Mouse (Mus musculus) midbrain, embryonic 13.5 days (tissue): ENCODE results near the gene Sema6c. TPM values are rescaled to one million over a fixed set of nuclear protein-coding genes. Genes with fewer than 3 reads are reported as not detected.
A peak's percentile ranks its signal among the peaks of the same experiment; 100 is the strongest.
"Not testable (repeated sequence)": the region's sequence is repeated elsewhere in the genome, so short reads cannot be mapped to it uniquely, and the experiment has no call there.

ENCODE experiments used
- ATAC-seq: fragments of 200-750 bp; cut with Nextera tagmentation; 2 replicates; pipeline ENCODE4 v1.8.0; 2017; ENCODE audit warnings: mild to moderate bottlenecking, moderate TSS enrichment, moderate library complexity
- H3K27ac ChIP-seq: fragments of 300-500 bp; sonication (generic); 2 replicates; pipeline ENCODE4 v1.5.1; 2015; ENCODE audit warnings: inconsistent platforms, mild to moderate bottlenecking, moderate library complexity
- H3K27me3 ChIP-seq: fragments of 300-500 bp; sonication (generic); 2 replicates; pipeline ENCODE4 v1.6.1; 2015; ENCODE audit warnings: mild to moderate bottlenecking, inconsistent platforms
- H3K36me3 ChIP-seq: fragments of 300-500 bp; sonication (generic); 2 replicates; pipeline ENCODE4 v1.6.1; 2015; ENCODE audit warnings: mild to moderate bottlenecking, inconsistent platforms
- H3K4me1 ChIP-seq: fragments of 300-500 bp; sonication (generic); replicated peaks from 2 replicates; pipeline ENCODE4 v1.6.1; 2015; ENCODE audit warnings: inconsistent platforms
- H3K4me2 ChIP-seq: fragments of 300-500 bp; sonication (generic); replicated peaks from 2 replicates; pipeline ENCODE4 v1.6.1; 2015; ENCODE audit warnings: moderate library complexity, mild to moderate bottlenecking, inconsistent platforms
- H3K4me3 ChIP-seq: fragments of 300-500 bp; sonication (generic); replicated peaks from 2 replicates; pipeline ENCODE4 v1.5.1; 2015; ENCODE audit warnings: mild to moderate bottlenecking, inconsistent platforms
- H3K9ac ChIP-seq: fragments of 300-500 bp; sonication (generic); replicated peaks from 2 replicates; pipeline ENCODE4 v1.6.1; 2015; ENCODE audit warnings: mild to moderate bottlenecking, inconsistent platforms
- H3K9me3 ChIP-seq: fragments of 300-500 bp; sonication (generic); 2 replicates; pipeline ENCODE4 v1.6.1; 2016; ENCODE audit warnings: mild to moderate bottlenecking, inconsistent platforms
- WGBS: fragments of 180-500 bp; shearing (Covaris S2); methylation state at CpG from one replicate; pipeline ENCODE4 v1.1.7; 2015; 5-methylcytosine and 5-hydroxymethylcytosine counted together
- polyA plus RNA-seq: library from polyadenylated mRNA; unstranded; fragments of >200 nt; fragmentation: Nextera tagmentation; extraction: Ambion mirVana; gene quantifications from 2 replicates; pipeline ENCODE4 v1.2.1, GENCODE M21; 2015

The Sema6c gene
- polyA plus RNA-seq, result 23.4 and 37.6 TPM in 2 replicates

- H3K4me1 ChIP-seq, result peaks cover 44% of the 10 kb centered on the region
- peak; percentile 98 for ATAC-seq
- peak within 1 kb of the TSS; percentile 89 for H3K9ac ChIP-seq
- H3K36me3 ChIP-seq, result peaks cover 13% of the 10 kb centered on the region
- no peaks in the 10 kb centered on the region for H3K9me3 ChIP-seq
- peak within 1 kb of the TSS; percentile 82 for H3K27ac ChIP-seq
- H3K4me2 ChIP-seq, result peak within 1 kb of the TSS; percentile 82
- H3K4me3 ChIP-seq, result peak within 1 kb of the TSS; percentile 89
- under 1% methylated on average over 66 of the region's 66 CpGs for whole genome bisulfite sequencing
- H3K27me3 ChIP-seq, result no peaks in the 10 kb centered on the region
Observed at GRCm38 (mm10) chr3:95159987-95160963, at the start of gene Sema6c. Gene Sema6c (plus strand): TSS chr3:95160457.

DNA sequence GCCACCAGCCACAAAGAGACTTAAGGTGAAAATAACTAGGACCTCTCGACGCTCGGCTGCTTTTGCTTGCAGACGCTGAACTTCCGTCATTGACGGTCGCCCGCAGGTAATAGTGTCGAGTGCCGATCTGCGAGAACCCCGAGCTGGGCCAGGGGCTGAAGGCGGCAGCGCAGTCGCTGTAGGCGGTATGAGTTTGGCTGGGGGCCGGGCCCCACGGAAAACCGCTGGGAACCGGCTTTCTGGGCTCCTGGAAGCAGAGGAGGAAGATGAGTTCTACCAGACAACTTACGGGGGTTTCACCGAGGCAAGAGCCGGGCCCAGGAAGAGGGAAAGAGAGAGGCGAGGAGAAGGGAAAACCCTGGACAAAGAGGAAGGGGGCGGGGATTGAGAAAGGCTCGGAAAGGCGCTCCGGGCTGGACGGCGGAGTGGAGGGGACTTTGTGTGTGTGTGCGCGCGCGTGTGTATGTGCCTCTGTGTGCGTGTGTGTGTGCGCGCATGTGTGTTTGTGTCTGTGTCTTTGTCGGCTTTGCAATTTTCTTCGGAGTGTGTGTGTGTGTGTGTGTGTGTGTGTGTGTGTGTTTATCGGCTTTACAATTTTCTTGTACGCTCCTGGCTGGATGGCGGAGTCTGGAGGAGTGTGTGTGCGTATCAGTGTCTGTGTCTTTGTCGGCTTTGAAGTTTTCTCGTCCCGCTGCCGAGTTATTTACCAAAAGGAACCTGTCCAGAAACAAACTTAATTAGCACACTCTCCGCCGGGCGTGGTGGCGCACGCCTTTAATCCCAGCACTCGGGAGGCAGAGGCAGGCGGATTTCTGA is 49.1 kb upstream of the Sema6c start, which contains the start of gene Vps72:
Gene Vps72, plus strand, starts transcription at position 112 of the 816 bp plus-strand sequence.
- Histone ChIP-seq H3K4me2 (peak within 1 kb of the TSS; percentile 52), H3K4me1 (peaks cover 19% of the 10 kb centered on the region), H3K9ac (peak within 1 kb of the TSS; percentile 85), H3K9me3 (no peaks in the 10 kb centered on the region), H3K36me3 (peaks cover 16% of the 10 kb centered on the region), H3K27me3 (no peaks in the 10 kb centered on the region), H3K27ac (peak within 1 kb of the TSS; percentile 95), H3K4me3 (peak within 1 kb of the TSS; percentile 82)
- WGBS, result 1% methylated on average over 54 of the region's 54 CpGs
- ATAC-seq, result peak; percentile 74

GRCm38 (mm10) chr3:95112760-95113159 is 47.5 kb upstream of the Sema6c start:
- Histone ChIP-seq H3K9ac (peak overlapping the region; percentile 36; the same call in 1 of the 2 replicates), H3K4me1 (peaks cover 19% of the 10 kb centered on the region), H3K27me3 (no peaks in the 10 kb centered on the region), H3K36me3 (peaks cover 25% of the 10 kb centered on the region), H3K9me3 (no peaks in the 10 kb centered on the region), H3K4me3 (peak overlapping the region; percentile 82; the same call in 1 of the 2 replicates), H3K27ac (no peak overlapping the region), H3K4me2 (peak overlapping the region; percentile 52; the same call in 1 of the 2 replicates)
- WGBS, result 96% methylated on average over 1 of the region's 1 CpGs
- ATAC-seq, result no peak

DNA sequence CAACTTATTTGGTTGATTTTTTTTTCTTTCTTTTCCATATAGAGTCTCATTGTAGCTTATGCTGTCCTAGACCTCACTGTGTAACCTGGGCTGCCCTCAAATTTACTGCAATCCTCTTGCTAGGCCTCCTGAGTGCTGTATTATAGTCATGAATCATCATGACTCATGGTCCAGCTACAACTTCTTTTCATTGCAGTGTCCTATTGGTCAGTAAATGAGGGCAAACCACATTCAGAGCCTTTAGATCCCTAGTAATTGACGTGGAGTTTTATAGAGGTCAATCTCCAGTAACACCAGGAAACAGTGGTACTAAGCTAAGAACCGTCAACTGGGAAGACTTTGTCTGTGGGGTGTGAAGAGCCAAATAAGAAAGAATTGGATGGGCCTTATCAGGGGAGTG is 42.5 kb upstream of the Sema6c start:
- peaks cover 74% of the 10 kb centered on the region for H3K36me3 ChIP-seq
- no peaks in the 10 kb centered on the region for H3K27me3 ChIP-seq
- H3K9ac ChIP-seq, result no peak overlapping the region
- ATAC-seq, result no peak
- 95% methylated on average over 2 of the region's 2 CpGs for WGBS
- H3K4me3 ChIP-seq, result no peak overlapping the region
- H3K27ac ChIP-seq, result no peak overlapping the region
- no peak overlapping the region for H3K4me2 ChIP-seq
- no peaks in the 10 kb centered on the region for H3K9me3 ChIP-seq
- peaks cover 9% of the 10 kb centered on the region for H3K4me1 ChIP-seq

DNA sequence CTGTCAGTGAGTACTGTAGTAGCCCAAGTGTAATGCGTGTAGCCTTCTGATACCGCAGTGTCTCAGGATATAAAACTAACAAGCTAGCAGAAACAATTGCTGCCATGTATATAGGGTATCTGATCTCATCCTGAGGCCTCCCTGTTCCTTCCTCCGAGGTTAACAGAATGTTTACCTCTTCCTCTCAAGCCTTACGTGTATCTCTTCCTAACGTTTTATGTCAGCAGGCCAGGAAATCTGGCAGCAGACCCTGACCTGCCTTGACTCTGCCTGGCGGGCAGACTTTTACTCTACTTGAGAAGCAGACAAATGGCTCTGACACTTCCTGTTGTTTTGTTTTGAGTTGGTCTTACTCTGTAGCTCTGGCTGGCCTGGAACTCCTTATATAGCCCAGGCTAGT is 38.7 kb upstream of the Sema6c start:
- Histone ChIP-seq H3K27me3 (no peaks in the 10 kb centered on the region), H3K9me3 (no peaks in the 10 kb centered on the region), H3K4me2 (no peak overlapping the region), H3K4me1 (0 out of 2 replicates have a peak, but pooled peaks cover 3% of the 10 kb centered on the region), H3K36me3 (peaks cover 62% of the 10 kb centered on the region), H3K9ac (no peak overlapping the region), H3K4me3 (no peak overlapping the region), H3K27ac (no peak overlapping the region)
- ATAC-seq, result no peak
- 84% methylated on average over 6 of the region's 6 CpGs for WGBS

DNA sequence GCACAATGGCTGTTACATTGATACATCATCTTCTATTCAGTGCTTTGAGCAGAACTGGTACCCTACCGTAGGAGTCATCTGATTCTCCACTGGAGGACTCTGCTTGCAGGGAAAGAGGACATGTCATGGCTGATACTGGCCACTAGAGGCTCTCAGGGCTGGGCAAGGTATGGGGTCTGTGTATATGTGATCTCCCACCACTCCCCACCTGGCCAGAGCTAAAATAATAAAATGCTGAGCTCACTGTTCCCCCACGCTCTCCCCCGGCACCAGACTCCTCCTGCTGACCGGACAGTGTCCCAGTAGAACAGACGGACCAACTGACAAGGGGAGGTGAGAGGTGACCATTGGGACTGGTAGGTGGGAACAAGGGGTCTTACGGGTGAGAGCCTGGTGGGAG is 36.0 kb upstream of the Sema6c start, which contains the start of gene Tmod4:
Gene Tmod4, plus strand, starts transcription at position 231 of the 400 bp plus-strand sequence.
- WGBS, result 72% methylated on average over 6 of the region's 6 CpGs
- peak; percentile 59 for ATAC-seq
- Histone ChIP-seq H3K27ac (0 out of 2 replicates have a peak within 1 kb of the TSS, but pooled peaks have one; percentile 19), H3K9ac (no peak within 1 kb of the TSS), H3K4me1 (0 out of 2 replicates have a peak, but pooled peaks cover 3% of the 10 kb centered on the region), H3K4me3 (no peak within 1 kb of the TSS), H3K9me3 (no peaks in the 10 kb centered on the region), H3K36me3 (peaks cover 48% of the 10 kb centered on the region), H3K4me2 (no peak within 1 kb of the TSS), H3K27me3 (no peaks in the 10 kb centered on the region)

- 46% methylated on average over 5 of the region's 5 CpGs for WGBS
- H3K4me1 ChIP-seq, result 0 out of 2 replicates have a peak, but pooled peaks cover 3% of the 10 kb centered on the region
- no peak overlapping the region for H3K9ac ChIP-seq
- H3K27me3 ChIP-seq, result no peaks in the 10 kb centered on the region
- ATAC-seq, result no peak
- no peak overlapping the region for H3K4me3 ChIP-seq
- H3K27ac ChIP-seq, result 0 out of 2 replicates have a peak overlapping the region, but pooled peaks have one; percentile 19
- peaks cover 48% of the 10 kb centered on the region for H3K36me3 ChIP-seq
- no peak overlapping the region for H3K4me2 ChIP-seq
- no peaks in the 10 kb centered on the region for H3K9me3 ChIP-seq
Observed at GRCm38 (mm10) chr3:95124972-95125371, 35.3 kb upstream of the Sema6c start.

DNA sequence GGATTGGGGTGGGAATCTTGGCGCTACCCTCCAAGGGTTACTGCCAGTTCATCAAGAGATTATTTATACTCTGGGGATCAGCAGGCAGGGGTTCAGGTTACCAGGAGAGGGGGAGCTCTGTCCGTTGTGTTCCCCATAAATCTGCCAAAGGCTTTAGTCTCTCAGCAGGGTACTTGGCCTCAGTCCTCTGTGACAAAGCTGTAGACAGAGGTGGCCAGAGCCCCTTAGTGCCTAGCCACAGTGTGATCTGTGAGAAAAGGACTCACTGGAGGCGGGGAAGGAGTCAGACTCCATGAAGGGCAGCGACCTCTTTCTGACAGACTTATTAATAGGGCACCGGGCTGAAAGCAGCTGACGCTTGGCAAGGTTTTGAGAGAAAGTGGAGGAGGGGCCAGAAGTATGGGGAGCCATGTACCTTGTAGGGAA is 31.0 kb upstream of the Sema6c start:
- WGBS, result 50% methylated on average over 6 of the region's 6 CpGs
- H3K36me3 ChIP-seq, result peaks cover 31% of the 10 kb centered on the region
- no peak overlapping the region; the same call in 1 of the 2 replicates for H3K9ac ChIP-seq
- ATAC-seq, result no peak
- H3K4me2 ChIP-seq, result no peak overlapping the region
- no peak overlapping the region for H3K27ac ChIP-seq
- H3K9me3 ChIP-seq, result no peaks in the 10 kb centered on the region
- no peak overlapping the region for H3K4me3 ChIP-seq
- peaks cover 11% of the 10 kb centered on the region for H3K4me1 ChIP-seq
- H3K27me3 ChIP-seq, result no peaks in the 10 kb centered on the region

GRCm38 (mm10) chr3:95130081-95130480 is 30.2 kb upstream of the Sema6c start:
- no peak overlapping the region for H3K4me3 ChIP-seq
- WGBS, result 92% methylated on average over 5 of the region's 5 CpGs
- no peak overlapping the region for H3K27ac ChIP-seq
- H3K9ac ChIP-seq, result no peak overlapping the region
- H3K27me3 ChIP-seq, result no peaks in the 10 kb centered on the region
- peaks cover 12% of the 10 kb centered on the region for H3K4me1 ChIP-seq
- H3K9me3 ChIP-seq, result no peaks in the 10 kb centered on the region
- H3K4me2 ChIP-seq, result no peak overlapping the region
- no peak for ATAC-seq
- H3K36me3 ChIP-seq, result peaks cover 31% of the 10 kb centered on the region

DNA sequence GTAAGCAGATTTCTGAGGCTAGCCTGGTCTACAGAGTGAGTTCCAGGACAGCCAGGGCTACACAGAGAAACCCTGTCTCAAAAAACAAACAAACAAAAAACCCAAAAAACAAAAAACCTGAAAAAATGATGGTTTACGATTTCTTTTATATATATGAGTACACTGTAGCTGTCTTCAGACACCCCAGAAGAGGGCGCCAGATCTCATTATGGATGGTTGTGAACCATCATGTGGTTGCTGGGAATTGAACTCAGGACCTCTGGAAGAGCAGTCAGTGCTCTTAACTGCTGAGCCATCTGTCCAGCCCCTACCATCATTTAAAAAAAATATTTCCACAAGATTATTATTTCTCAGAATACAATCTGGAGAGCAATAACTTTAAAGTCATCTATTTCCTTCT is 27.9 kb upstream of the Sema6c start:
- not testable (repeated sequence) for H3K27me3 ChIP-seq, H3K27ac ChIP-seq, H3K4me2 ChIP-seq, H3K9me3 ChIP-seq, ATAC-seq, H3K9ac ChIP-seq, H3K4me3 ChIP-seq
- Histone ChIP-seq H3K36me3 (peaks cover 31% of the 10 kb centered on the region), H3K4me1 (peaks cover 23% of the 10 kb centered on the region)
- 88% methylated on average over 2 of the region's 2 CpGs for WGBS

- Histone ChIP-seq H3K27me3 (no peaks in the 10 kb centered on the region), H3K27ac (peak overlapping the region; percentile 74), H3K4me3 (peak overlapping the region; percentile 72), H3K4me2 (peak overlapping the region; percentile 90), H3K9me3 (no peaks in the 10 kb centered on the region), H3K4me1 (peaks cover 23% of the 10 kb centered on the region), H3K36me3 (peaks cover 35% of the 10 kb centered on the region), H3K9ac (peak overlapping the region; percentile 83)
- ATAC-seq, result peak; percentile 34; the same call in 1 of the 2 replicates
- WGBS, result 60% methylated on average over 11 of the region's 11 CpGs
Observed at GRCm38 (mm10) chr3:95133176-95133575, 27.1 kb upstream of the Sema6c start.
